Mouse (Mus musculus) 3134 (cell line): ENCODE data around the gene Vmn1r43.
"Not testable (repeated sequence)": the region's sequence is repeated elsewhere in the genome, so short reads cannot be mapped to it uniquely, and the experiment has no call there.

Experiments
- DNase-seq: peaks from one replicate; pipeline ENCODE4 v3.0.0-alpha.2; 2011; ENCODE audit warnings: low spot score; ENCODE audit not compliant: insufficient read length; ENCODE audit errors: extremely low read depth

The Vmn1r43 gene

GRCm38 (mm10) chr6:89876313-89876712, at the start of gene Vmn1r43, which contains the start of gene Vmn1r42:
Gene Vmn1r43, minus strand, starts transcription at chr6:89876413.
Gene Vmn1r42, minus strand, starts transcription at chr6:89876413.
- not testable (repeated sequence) for DNase-seq

- DNase-seq: no peak
These were observed 7.6 kb upstream of the Vmn1r43 start for GRCm38 (mm10) chr6:89883812-89884211.

- no peak for DNase-seq
These were observed 7.1 kb upstream of the Vmn1r43 start, which contains the start of gene Vmn1r44 for GRCm38 (mm10) chr6:89883360-89883759. Gene Vmn1r44, plus strand, starts transcription at chr6:89883660.

GRCm38 (mm10) chr6:89880867-89881266, 4.7 kb upstream of the Vmn1r43 start:
- DNase-seq: peak; percentile 62

- no peak for DNase-seq
These were observed 750 bp upstream of the Vmn1r43 start for GRCm38 (mm10) chr6:89876963-89877362.

- DNase-seq: no peak
These were observed 8.2 kb downstream of the Vmn1r43 start for GRCm38 (mm10) chr6:89867976-89868375.

- DNase-seq: peak; percentile 42
These were observed 8.9 kb downstream of the Vmn1r43 start for GRCm38 (mm10) chr6:89867276-89867675.

GRCm38 (mm10) chr6:89863792-89864191, 12.4 kb downstream of the Vmn1r43 start:
- no peak for DNase-seq

GRCm38 (mm10) chr6:89859839-89860238, 16.4 kb downstream of the Vmn1r43 start:
- DNase-seq: no peak

- no peak for DNase-seq
These were observed 18.7 kb downstream of the Vmn1r43 start for GRCm38 (mm10) chr6:89857552-89857951.
